Mouse (Mus musculus) lung, postnatal 0 days (tissue): ENCODE measurements around the gene Gpatch2l.

Experiments
- CTCF ChIP-seq: IDR thresholded peaks from 2 replicates; pipeline ENCODE4 v1.5.1; 2016; ENCODE audit warnings: antibody characterized with exemption, mild to moderate bottlenecking
- EP300 ChIP-seq: IDR thresholded peaks from 2 replicates; pipeline ENCODE4 v1.6.1; 2016; ENCODE audit warnings: antibody characterized with exemption, mild to moderate bottlenecking, control low read depth

DNA sequence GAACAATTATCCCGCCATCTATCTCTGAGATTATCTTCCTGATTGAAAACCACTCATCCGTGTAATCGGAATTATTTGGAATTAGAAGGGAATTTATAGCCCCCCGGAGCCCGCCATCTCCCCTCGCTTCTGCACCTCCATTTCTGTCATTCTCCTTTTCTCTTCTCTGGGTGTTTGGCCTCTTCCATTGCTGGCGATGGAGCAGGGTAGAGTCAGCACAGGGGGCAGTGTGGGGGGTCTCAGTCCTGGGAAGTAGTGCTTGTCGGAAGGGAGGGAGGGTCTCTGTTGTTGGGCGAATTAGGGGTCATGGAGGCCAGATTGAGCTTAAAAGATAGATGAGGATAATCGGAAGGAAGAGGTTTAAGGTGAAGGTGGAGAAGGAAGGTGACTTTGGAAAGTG is 89.6 kb downstream of the Gpatch2l start:
- no peak for TF ChIP-seq EP300
- TF ChIP-seq CTCF: no peak
